Mouse (Mus musculus) embryonic facial prominence, embryonic 11.5 days (tissue): ENCODE measurements at regions not wholly inside any gene's neighbourhood (a gene's known extent, or its start where the extent isn't known, plus 50 kb on each side); places are given as distances from the start of the nearest gene placed in this dataset.

Experiments used
- ATAC-seq: fragments of 200-750 bp; cut with Nextera tagmentation; replicated peaks from 2 replicates; pipeline ENCODE4 v1.8.0; 2017; ENCODE audit warnings: low read depth; ENCODE audit not compliant: insufficient number of reproducible peaks, low FRiP score, low TSS enrichment
- DNase-seq: peaks from one replicate; pipeline ENCODE4 v3.0.0-alpha.2; 2015; ENCODE audit warnings: low spot score
- H3K27ac ChIP-seq: fragments of 300-500 bp; sonication (generic); replicated peaks from 2 replicates; pipeline ENCODE4 v1.5.1; 2014; ENCODE audit warnings: mild to moderate bottlenecking, low read depth, low read length, control low read depth
- H3K27me3 ChIP-seq: fragments of 300-500 bp; sonication (generic); 2 replicates; pipeline ENCODE4 v1.6.1; 2014; ENCODE audit warnings: mild to moderate bottlenecking, low read length, moderate library complexity, mixed read lengths; ENCODE audit not compliant: control insufficient read depth, insufficient read depth
- H3K36me3 ChIP-seq: fragments of 300-500 bp; sonication (generic); replicated peaks from 2 replicates; pipeline ENCODE4 v1.6.1; 2014; ENCODE audit warnings: low read depth, mild to moderate bottlenecking, low read length, moderate library complexity, mixed read lengths; ENCODE audit not compliant: control insufficient read depth, insufficient read depth
- H3K4me1 ChIP-seq: fragments of 300-500 bp; sonication (generic); 2 replicates; pipeline ENCODE4 v1.6.1; 2014; ENCODE audit warnings: low read length, mixed read lengths; ENCODE audit not compliant: control insufficient read depth, insufficient read depth
- H3K4me2 ChIP-seq: fragments of 300-500 bp; sonication (generic); 2 replicates; pipeline ENCODE4 v1.6.1; 2014; ENCODE audit warnings: low read depth, mild to moderate bottlenecking, control low read depth, low read length, moderate library complexity
- H3K4me3 ChIP-seq: fragments of 300-500 bp; sonication (generic); 2 replicates; pipeline ENCODE4 v1.5.1; 2014; ENCODE audit warnings: low read depth, low read length, control low read depth
- H3K9ac ChIP-seq: fragments of 300-500 bp; sonication (generic); replicated peaks from 2 replicates; pipeline ENCODE4 v1.6.1; 2014; ENCODE audit warnings: mild to moderate bottlenecking, control low read depth, low read length
- H3K9me3 ChIP-seq: fragments of 300-500 bp; sonication (generic); replicated peaks from 2 replicates; pipeline ENCODE4 v1.6.1; 2016; ENCODE audit warnings: mild to moderate bottlenecking, low read length, inconsistent platforms, mixed read lengths; ENCODE audit not compliant: control insufficient read depth
- WGBS: fragments of 180-500 bp; shearing (Covaris S2); extraction: QIAGEN DNeasy Blood & Tissue Kit; methylation state at CpG from one replicate; pipeline ENCODE4 v1.1.7; 2014; 5-methylcytosine and 5-hydroxymethylcytosine counted together

DNA sequence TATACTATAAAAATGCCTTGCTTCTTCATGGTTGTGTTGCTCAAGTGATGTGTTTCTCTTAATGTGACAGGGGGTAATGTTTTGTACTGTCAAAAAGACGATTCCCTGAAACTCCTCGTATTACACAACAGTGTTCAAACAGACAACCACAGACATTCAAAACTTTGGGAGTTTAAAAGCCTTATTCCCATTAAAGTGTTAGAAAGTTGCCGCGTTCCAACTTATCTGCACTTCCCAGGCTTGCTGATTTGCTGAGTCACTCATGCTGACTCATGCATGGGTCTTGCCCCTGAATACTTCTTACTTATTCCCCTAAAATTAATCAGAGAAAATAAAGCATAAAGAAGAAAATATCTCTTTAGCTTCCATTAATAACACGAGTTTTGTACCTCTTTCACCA lies 239.8 kb upstream of the Dab2 start:
- no peaks in the 10 kb centered on the region for H3K36me3 ChIP-seq
- H3K9ac ChIP-seq, result no peak overlapping the region
- ATAC-seq, result no peak
- H3K4me2 ChIP-seq, result no peak overlapping the region
- H3K27ac ChIP-seq, result no peak overlapping the region
- 90% methylated on average over 5 of the region's 5 CpGs for WGBS
- DNase-seq, result no peak
- H3K9me3 ChIP-seq, result no peaks in the 10 kb centered on the region
- no peak overlapping the region for H3K4me3 ChIP-seq
- H3K27me3 ChIP-seq, result no peaks in the 10 kb centered on the region
- H3K4me1 ChIP-seq, result no peaks in the 10 kb centered on the region

DNA sequence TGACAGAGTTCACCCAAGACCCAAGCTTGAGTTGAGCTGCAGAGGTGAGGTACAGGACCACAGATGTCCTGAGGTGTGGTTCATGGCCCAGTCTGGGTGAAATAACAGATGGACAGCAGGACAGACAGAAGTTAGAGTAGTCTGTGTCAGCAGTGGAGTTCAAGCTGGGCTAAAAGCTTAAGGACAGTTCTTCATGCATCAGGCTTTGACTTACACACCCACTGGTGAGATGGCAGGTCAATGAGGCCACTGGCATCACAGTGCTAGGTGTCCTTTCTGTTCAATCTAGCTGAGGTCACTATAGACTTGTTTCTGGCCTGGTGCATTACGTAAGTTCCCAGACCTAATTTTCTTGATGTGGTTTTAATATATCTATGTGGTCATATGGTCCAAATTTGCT lies 238.9 kb upstream of the Dab2 start:
- Histone ChIP-seq H3K27ac (no peak overlapping the region), H3K4me3 (no peak overlapping the region), H3K27me3 (no peaks in the 10 kb centered on the region), H3K9me3 (no peaks in the 10 kb centered on the region), H3K9ac (no peak overlapping the region), H3K36me3 (no peaks in the 10 kb centered on the region), H3K4me2 (no peak overlapping the region), H3K4me1 (no peaks in the 10 kb centered on the region)
- DNase-seq (no peak), ATAC-seq (no peak)
- 87% methylated on average over 1 of the region's 1 CpGs for WGBS

DNA sequence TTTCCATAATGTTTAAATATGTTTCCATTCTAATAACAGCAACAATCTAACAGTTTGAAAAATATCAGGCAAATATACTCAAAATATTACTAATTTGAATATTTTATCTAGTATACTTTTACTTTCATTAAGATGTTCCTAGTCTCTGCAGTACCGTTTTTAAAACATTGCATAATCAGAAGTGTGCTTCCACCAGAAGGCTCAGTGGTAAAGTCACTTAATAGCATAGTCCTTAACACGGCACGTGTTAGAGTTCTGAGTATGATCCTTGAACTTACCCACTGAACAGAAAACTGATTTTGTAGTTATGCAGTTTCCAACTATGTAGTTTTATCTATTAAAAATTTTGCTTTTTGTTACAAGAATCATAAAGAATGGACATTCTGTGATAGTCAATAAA lies 234.5 kb upstream of the Dab2 start:
- Histone ChIP-seq H3K4me1 (no peaks in the 10 kb centered on the region), H3K9me3 (no peaks in the 10 kb centered on the region), H3K27me3 (no peaks in the 10 kb centered on the region), H3K4me3 (no peak overlapping the region), H3K4me2 (no peak overlapping the region), H3K9ac (no peak overlapping the region), H3K36me3 (no peaks in the 10 kb centered on the region), H3K27ac (no peak overlapping the region)
- 91% methylated on average over 3 of the region's 3 CpGs for WGBS
- DNase-seq, result no peak
- no peak for ATAC-seq

DNA sequence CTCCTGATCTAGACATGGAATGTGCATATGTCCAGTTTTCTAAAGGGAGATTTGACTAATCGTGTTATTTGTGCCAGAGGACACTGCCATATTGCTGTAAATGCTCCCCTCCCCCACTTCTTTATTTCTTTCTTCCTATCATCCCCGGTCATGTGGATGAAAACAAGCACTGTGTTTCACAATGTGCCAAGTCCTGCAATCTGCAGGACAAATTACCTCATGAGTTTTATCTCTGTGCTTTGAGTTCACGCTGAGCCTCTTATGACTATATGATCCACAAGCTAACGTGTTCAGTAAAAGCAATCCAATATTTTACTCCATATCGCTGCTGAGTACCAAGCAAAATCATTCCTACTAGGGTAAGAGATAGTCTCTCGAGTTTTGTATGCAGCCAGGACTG lies 232.2 kb upstream of the Dab2 start:
- H3K9ac ChIP-seq, result no peak overlapping the region
- H3K36me3 ChIP-seq, result no peaks in the 10 kb centered on the region
- DNase-seq (no peak), ATAC-seq (no peak)
- no peak overlapping the region for H3K4me2 ChIP-seq
- H3K27me3 ChIP-seq, result no peaks in the 10 kb centered on the region
- H3K4me1 ChIP-seq, result no peaks in the 10 kb centered on the region
- no peak overlapping the region for H3K4me3 ChIP-seq
- WGBS, result 88% methylated on average over 6 of the region's 6 CpGs
- no peaks in the 10 kb centered on the region for H3K9me3 ChIP-seq
- H3K27ac ChIP-seq, result no peak overlapping the region

DNA sequence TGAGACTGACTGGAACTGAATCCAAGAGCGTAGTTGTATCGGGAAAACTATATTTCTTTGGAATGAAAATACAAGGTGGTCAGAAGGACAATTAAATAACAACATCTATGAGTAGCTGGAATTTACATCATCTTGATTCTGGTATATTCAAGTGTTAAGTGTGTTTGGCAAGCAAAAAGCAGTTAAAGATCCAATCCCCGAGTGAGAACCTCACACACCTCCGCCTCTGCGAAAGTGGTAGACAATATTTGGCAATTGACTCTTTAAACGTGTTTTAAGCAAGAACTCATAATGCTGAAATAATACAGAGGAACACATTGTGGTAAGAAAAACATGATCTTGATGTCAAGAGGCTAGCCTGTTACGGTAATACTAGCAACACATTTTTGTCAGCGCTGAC lies 231.2 kb upstream of the Dab2 start:
- ATAC-seq, result no peak
- no peak for DNase-seq
- no peak overlapping the region for H3K4me2 ChIP-seq
- no peaks in the 10 kb centered on the region for H3K4me1 ChIP-seq
- H3K9me3 ChIP-seq, result no peaks in the 10 kb centered on the region
- no peak overlapping the region for H3K27ac ChIP-seq
- H3K4me3 ChIP-seq, result no peak overlapping the region
- no peak overlapping the region for H3K9ac ChIP-seq
- 92% methylated on average over 8 of the region's 8 CpGs for WGBS
- H3K36me3 ChIP-seq, result no peaks in the 10 kb centered on the region
- no peaks in the 10 kb centered on the region for H3K27me3 ChIP-seq

DNA sequence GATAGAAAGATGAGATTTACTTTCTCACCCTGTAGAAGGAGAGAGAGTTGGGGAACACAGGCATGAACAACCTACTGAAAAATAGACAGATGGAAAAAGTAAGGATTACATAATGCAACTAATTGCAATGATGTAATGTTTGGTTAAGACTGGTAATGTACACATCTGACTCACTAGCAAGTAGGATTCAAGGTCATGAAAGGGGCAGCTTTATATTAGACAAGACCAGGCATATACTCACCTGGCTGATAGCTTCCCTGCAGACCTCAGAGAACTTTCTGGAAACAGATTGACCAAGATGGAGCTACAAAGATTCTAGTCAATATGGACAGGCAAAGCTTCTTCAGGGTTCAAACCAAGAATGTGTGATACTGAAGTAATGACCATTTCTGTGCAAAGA lies 227.7 kb upstream of the Dab2 start:
- H3K9ac ChIP-seq, result no peak overlapping the region
- no peaks in the 10 kb centered on the region for H3K27me3 ChIP-seq
- DNase-seq (no peak), ATAC-seq (no peak)
- H3K4me1 ChIP-seq, result no peaks in the 10 kb centered on the region
- H3K4me2 ChIP-seq, result no peak overlapping the region
- no peak overlapping the region for H3K27ac ChIP-seq
- H3K9me3 ChIP-seq, result no peaks in the 10 kb centered on the region
- H3K36me3 ChIP-seq, result no peaks in the 10 kb centered on the region
- H3K4me3 ChIP-seq, result no peak overlapping the region

DNA sequence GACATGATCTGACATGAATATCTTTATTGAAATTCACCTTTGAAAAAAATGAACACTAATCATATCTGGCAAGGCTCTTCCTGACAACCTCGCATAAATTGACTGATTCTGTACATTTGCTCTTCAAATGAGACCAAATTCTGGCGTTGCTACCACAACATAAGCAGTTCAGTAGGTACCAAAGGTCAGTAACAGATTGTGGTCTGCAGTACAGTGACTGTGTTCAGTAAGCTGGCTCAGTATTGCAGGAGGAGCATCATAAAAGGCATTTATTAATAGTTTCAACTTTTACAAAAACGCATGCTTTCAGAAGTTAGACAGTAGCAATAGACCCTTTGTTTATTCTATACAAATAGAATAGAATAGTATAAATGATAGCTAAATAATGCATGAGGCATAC lies 226.7 kb upstream of the Dab2 start:
- DNase-seq, result no peak
- Histone ChIP-seq H3K9me3 (no peaks in the 10 kb centered on the region), H3K9ac (no peak overlapping the region), H3K36me3 (no peaks in the 10 kb centered on the region), H3K27me3 (no peaks in the 10 kb centered on the region), H3K4me1 (no peaks in the 10 kb centered on the region), H3K27ac (no peak overlapping the region), H3K4me2 (no peak overlapping the region), H3K4me3 (no peak overlapping the region)
- no peak for ATAC-seq
- 82% methylated on average over 3 of the region's 3 CpGs for WGBS

DNA sequence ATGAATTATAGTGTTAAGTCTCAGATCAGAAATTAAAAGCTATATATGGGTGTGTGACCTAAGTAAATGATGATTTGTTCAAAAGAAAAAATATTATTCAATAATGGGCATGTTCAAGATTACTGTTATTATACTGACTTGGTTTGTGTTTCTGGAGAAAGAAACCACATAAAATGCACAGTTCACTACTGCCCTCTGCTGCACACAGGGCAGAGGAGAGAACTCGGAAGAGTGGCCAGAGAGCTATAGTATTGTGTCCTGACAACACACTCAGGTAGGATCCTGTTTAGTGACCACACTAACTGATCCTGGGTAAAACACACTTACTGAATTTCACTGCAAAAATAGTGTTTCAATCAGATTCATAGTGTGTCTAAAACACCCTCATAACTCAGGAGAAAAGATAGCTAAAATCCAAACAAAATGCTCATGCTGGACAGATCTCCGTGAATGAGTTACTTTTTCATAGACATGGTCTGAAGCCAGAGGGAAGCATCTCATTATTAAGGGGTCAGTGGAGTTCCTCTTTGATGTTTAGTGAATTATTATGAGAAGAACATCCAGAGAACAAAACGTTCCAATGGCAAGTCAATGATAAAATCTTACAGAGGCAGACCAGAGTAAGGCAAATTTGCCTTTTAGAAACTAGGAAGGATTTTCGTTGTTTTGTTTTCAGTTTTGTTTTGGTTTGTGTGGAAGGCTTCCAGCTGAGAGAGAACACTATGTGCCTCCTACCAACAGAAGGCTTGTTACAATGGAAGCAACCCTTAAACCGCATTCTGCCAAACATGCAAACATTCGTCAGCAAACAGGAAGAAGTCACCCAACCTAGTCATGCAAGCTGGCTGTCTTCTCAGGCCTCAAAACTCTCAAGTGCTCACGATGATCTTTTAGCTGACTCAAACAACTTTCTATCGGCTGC lies 218.6 kb upstream of the Dab2 start:
- WGBS, result 54% methylated on average over 8 of the region's 8 CpGs
- DNase-seq (peak; percentile 57), ATAC-seq (no peak)
- H3K4me3 ChIP-seq, result no peak overlapping the region
- H3K27ac ChIP-seq, result no peak overlapping the region
- H3K4me1 ChIP-seq, result no peaks in the 10 kb centered on the region
- no peaks in the 10 kb centered on the region for H3K36me3 ChIP-seq
- no peaks in the 10 kb centered on the region for H3K9me3 ChIP-seq
- no peak overlapping the region for H3K9ac ChIP-seq
- no peaks in the 10 kb centered on the region for H3K27me3 ChIP-seq
- H3K4me2 ChIP-seq, result no peak overlapping the region
